Mouse (Mus musculus) CH12F3 (cell line): ENCODE measurements around the gene Zfp983.
"Not testable (repeated sequence)": the region's sequence is repeated elsewhere in the genome, so short reads cannot be mapped to it uniquely, and the experiment has no call there.

Experiments
- in situ Hi-C: fragments of 300-500 bp; cut with MboI; formaldehyde crosslinking; loops from 2 replicates; pipeline ENCODE4 v1.14.3; 2020; ENCODE audit warnings: low sequenced_read_pairs

Zfp983 gene

DNA sequence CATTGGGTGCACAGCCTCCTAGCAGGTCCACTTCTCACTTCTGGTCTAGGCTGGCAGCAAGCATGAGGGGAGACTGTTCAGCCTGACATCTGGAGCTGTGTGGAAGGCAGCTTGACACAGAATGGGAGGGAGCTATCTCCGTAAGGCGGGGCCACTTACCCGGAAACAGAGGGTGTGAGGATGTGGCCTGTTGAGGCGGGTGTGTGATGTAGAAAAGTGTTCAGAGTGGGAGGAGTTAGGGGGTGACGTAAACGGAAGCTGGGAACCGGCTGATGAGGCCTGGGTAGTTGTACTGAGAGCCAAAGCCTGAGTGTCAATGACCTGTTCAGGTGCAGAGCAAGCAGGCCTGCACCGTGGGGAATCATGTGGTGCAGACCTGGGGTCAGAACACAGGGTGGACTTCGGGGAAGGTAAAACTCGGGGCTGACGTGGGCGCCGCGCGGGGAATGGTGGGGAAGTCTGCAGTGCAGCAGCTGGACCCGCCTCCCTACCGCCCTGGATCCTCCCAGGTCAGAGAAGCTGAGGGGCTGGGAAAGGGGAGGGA, at the start of gene Zfp983:
Gene Zfp983, plus strand, starts transcription at position 261 of the 544 bp plus-strand sequence.
- in situ Hi-C loops = not testable (repeated sequence)

DNA sequence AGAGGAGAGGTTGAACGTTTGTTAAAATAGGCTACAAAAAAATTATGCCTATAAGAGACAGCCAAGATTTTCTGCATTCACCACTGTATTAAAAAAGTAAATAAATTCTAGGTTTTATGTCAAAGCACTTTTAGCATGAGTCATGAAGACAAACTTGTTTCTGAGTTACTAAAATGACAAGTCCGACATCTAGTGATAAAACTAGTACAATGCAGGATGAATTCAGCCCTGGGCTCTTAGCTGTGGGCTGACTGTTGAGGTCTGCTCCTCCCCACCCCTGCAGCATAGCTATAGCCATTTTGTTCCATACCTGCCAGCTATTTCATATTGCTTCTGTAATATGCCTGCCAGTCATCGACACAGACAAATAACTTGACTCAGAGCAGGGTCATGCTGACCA, 34.1 kb upstream of the Zfp983 start:
- in situ Hi-C loops = no loop called here

DNA sequence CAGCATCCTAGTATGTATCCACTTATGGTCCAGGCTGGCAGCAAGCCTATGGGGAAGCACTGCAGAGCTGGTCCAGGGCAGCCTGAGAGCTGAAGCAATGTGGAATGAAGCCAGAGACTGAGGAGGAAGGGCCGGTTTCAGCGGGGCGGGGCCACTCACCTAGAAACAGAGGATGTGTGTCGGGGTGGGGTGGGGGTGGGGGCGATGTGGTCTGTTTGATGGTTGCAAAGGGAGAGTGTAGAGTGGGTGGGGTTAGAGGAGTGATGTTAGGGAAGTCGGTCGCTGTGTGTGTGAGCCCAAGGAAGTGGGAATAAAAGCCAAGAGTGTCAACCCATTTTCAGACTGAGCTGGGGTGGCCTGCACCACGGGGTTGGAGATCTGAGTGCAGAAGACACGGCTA, 33.1 kb upstream of the Zfp983 start:
- in situ Hi-C loops = no loop called here

DNA sequence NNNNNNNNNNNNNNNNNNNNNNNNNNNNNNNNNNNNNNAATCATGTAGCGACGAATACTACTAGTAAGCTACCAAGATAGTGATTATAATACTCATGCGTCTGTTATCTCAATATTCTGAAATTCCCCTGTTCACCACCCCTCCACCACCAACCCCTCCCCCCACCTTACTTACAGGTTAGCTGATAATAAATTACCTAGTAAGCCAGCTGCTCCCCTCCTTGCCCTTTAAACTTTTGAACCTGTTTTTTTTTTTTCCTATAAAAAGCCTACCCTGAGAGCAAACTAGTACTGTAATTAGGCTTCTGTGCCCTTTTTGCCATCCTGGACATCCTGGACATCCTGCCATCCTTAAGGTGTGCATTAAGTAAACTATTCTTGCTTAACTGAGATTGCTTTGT, 26.8 kb upstream of the Zfp983 start:
- in situ Hi-C loops = no loop called here

DNA sequence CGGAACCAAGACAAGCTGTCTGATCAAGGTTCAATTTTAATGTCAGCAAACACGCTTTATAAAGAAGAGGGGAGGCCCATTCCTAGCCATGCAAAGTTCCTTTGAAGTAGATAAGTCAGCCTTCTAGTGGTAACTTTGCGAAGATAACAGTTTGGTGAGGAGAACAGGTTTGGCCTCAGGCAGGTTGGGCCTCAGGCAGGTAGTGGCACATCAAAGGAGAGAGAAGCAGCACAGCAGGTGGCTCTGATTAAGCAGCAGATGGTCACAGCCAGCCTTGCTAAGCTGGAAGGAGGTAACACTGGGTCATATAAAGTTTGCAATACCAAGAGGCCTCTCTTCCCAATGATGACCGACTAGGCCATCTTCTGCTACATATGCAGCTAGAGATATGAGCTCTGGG, 14.7 kb upstream of the Zfp983 start:
- in situ Hi-C loops = not testable (repeated sequence)

DNA sequence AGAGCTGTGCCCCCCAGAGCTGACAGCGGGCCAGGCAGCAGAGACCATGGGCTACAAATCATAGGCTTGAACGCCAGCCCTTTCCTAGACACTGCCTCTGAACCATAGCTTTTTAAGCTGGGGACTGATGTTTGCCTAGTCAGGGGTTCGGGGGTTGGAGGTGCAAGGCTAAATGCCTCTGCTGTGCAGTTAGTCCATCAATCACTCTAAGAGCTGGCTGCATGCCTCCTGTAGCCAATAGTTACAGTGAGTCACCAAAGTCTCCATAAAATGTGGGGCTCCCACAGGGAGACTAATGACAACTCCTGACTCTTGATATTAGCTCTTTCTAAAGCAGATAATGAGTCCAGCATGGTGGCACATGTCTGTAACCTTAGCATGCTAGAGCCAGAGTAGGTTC, 1.6 kb upstream of the Zfp983 start:
- in situ Hi-C loops = no loop called here

DNA sequence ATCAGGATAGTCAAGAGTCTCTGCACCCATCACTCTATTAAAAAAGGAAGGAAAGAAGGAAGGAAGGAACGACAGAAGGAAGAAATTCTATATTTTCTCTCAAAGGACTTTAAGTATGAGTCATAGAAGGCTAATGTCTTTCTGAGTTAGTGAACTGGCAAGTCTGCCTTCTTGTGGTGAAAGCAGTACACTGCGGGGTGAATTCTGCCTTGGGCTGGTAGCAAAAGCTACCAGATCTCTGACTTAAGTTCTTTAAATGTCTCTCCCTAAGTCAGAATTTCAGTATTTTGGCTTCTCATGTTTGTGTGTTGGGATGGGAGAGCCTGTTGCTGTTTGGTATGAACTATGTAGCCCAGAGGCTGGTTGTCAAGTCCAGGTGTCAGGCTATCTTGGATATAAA, 488 bp upstream of the Zfp983 start:
- in situ Hi-C loops = no loop called here

DNA sequence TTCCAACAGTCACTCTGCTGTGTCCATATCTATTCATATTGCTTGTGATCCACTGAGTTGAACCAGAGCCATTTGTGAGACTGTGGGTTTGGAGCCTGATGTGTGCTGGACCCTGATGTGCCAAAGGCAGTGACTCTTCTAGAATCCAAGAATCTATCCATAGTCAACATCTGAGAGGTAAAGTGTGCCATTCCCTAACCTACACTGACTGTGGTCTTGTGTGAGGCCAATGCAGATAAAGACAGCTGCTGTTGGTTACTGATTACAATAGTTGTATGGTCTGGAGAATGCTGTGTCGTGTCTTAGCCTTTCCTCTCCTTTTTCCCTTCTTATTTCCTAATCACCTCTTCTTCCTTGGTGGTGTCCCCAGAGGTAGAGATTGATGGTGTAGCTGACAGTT, 28.4 kb downstream of the Zfp983 start:
- in situ Hi-C loops = not testable (repeated sequence)

DNA sequence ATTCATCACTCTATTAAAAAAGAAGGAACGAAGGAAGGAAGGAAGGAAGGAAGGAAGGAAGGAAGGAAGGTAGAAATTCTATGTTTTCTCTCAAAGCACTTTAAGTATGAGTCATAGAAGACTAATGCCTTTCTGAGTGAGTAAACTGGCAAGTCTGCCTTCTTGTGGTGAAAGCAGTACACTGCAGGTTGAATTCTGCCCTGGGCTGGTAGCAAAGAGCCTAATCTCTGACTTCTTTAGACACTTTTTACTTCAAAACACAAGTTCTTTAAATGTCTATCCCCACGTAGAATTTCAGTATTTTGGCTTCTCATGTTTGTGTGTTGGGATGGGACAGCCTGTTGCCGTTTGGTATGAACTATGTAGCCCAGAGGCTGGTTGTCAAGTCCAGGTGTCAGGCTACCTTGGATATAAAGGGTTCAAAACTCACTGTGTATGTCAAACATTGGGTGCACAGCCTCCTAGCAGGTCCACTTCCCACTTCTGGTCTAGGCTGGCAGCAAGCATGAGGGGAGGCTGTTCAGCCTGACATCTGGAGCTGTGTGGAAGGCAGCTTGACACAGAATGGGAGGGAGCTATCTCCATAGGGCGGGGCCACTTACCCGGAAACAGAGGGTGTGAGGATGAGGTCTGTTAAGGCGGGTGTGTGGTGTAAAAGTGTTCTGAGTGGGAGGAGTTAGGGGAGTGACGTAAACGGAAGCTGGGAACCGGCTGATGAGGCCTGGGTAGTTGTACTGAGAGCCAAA, 29.0 kb downstream of the Zfp983 start:
- in situ Hi-C loops = no loop called here

DNA sequence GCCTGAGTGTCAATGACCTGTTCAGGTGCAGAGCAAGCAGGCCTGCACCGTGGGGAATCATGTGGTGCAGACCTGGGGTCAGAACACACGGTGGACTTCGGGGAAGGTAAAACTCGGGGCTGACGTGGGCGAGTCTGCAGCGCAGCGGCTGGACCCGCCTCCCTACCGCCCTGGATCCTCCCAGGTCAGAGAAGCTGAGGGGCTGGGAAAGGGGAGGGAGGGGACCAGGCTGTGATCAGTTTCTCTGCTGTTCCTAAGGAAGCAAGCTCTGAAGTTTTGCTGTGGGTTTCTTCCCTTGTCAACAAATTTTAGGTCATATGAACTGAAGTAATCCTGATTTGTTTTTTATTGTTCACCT, 29.6 kb downstream of the Zfp983 start:
- in situ Hi-C loops = not testable (repeated sequence)

DNA sequence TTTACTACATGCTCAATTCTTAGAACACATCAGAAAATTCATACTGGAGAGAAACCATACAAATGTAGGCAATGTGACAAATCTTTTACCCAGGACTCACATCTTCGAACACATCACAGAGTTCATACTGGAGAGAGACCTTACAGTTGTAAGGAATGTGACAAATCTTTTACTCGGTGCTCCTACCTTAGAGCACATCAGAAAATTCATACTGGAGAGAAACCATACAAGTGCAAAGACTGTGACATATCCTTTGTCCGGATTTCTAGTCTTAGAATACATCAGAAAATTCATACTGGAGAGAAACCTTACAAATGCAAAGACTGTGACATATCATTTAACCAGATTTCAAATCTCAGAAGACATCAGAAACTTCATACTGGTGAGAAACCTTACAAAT, 41.1 kb downstream of the Zfp983 start, which contains the start of gene Gm10226:
Gene Gm10226, plus strand, starts transcription at position 301 of the 400 bp plus-strand sequence.
- in situ Hi-C loops = no loop called here

DNA sequence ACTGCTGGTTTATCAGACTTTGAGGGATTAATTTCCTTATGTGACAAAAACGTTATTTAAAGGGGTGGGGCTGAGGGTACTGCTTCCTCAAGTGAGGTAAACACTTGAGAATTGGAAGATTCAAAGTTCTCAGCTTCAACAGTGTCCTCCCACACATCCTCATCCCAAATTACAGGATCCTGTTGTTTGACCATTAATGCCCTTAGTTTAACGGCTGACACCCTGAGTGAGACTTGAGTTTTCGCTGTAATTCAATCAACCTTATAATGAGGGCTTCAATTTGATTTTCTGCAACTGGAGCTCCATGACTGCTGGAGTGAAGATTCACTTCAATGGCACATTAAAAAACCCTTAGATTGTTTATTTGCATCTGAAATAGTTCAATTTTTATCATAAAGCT, 42.9 kb downstream of the Zfp983 start:
- in situ Hi-C loops = no loop called here

DNA sequence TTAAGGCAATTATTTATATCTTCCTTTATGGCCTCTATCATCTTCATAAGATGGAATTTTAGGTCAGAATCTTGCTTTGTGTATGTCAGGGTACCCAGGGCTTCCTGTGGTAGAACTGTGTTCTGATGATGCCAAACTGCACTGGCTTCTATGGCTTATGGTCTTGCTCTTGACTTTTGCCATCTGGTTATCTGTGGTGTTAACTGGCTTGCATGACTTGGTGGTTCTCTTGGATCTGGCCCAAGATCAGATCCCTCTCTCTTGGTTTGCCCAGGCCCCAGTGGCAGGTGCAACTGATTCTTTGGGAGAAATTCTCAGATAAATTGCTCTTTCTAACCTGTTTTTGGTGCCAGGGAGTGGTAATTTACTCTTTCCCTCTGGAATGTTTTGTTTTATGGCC, 45.6 kb downstream of the Zfp983 start:
- in situ Hi-C loops = no loop called here

DNA sequence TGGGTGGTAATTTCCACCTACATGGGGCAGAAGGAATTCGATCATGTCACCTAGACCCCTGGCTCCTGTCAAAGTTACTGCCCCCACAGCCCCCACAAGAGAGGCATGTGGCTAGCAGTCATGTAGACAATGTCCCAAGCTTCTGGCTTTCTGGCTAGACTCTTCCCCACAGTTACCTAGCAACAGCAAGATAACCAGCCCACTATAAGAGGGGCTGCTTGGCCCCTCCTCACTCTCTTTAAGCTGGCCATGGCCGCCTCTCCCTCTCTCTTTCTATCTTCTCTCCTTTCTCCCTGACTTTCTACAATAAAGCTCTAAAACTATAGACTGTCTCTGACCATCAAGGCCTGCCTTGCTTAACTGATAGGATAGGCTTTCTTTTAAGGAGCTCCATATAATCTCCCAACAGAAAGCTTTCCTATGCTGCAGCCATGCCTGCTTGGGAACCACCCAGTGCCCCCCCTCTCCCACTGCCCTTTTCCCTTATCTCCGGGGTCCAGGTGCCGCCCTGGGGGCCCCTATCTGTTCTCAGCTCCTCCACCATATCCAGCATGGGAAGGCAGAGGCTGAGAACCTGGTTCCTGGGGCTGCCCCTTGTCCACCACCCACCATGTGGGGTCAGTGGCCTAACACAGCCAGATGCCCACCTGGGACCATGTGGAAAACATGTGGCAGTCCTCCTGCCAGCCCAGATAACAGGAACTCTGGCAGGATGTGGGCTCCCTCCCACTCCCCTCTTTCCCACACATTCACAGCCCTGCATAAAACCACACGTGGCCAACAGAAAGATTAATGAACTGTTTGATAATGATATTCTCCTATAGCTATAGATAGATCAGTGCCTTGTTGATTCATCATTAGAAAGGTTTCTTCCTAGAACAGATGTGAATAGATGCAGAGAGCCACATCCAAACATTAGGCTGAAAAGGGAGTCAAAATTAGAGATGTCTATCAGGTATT, 52.1 kb downstream of the Zfp983 start:
- in situ Hi-C loops = no loop called here

DNA sequence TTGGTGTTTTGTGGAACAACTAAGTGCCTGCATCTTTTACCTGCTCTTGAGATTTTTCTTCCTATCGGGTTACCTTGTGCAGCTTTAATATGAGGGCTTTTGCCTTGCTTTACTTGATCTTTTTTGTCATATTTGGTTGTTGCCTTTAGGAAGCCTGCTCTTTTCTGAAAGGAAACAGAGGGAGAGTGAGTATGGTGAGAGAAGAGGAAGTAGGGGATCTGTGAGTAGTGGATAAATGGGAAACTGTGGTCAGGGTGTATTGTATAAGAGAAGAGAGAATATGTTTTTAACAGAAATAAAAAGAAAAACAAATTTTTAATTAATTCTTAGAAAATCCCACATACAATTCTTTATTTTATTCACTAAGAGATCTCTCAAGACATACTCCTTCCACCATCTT, 53.0 kb downstream of the Zfp983 start:
- in situ Hi-C loops = no loop called here

DNA sequence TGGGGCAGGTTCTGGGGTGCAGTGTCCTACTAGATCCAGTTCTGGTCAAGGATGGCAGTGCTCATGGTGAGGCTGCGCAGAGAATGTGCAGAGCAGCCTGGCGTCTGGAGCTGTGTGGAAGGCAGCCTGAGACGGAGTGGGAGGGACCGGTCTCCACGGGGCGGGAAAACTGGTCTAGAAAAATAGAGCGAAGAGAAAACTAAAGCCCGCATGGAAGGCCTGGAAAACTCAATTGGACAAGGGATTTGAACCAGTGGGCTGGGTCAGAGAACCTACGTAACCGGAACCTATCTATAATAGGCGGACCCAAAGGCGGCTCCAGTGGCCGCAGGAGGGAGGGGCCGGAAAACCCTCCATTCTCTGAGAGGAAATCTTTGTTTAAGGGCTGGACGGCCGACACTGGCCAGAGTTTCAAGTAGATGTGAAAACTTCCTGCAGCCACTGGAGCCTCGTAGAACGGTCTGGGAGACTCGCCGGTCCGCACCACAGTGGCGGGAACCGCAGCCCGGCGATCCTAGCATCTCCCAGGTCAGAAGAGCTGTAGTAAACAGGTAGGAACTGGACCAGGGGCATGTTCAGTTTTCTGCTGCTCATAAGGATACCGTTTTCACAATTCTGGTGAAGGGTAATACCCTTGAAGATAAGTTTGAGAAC, 57.0 kb downstream of the Zfp983 start, which contains the start of gene Zfp760:
Gene Zfp760, plus strand, starts transcription at position 399 of the 654 bp plus-strand sequence.
- in situ Hi-C loops = no loop called here

DNA sequence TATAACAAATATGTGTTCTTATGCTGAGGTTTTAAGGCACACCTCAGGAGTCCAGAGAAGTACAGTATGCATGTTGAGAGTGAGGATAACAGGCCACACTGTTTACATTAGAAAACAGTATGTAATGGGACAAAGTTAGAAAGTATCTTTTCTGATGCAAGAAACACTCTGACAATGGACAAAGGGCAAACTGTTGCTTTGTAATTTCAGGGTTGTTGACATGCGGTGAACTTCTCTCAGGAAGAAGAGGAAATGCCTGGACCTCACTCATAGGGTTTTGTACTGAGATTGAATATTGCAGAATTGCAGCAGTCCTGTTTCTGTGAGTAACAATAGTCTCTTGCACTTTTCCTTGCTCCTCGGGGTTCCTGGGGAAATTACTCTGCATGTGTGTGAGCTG, 58.0 kb downstream of the Zfp983 start:
- in situ Hi-C loops = no loop called here
